Mouse (Mus musculus) gastrocnemius, postnatal 36 days (tissue): Measurements from ENCODE around the gene Gbp9. TPM values are rescaled to one million over a fixed set of nuclear protein-coding genes. Genes with fewer than 3 reads are reported as not detected.
"Not testable (repeated sequence)": the region's sequence is repeated elsewhere in the genome, so short reads cannot be mapped to it uniquely, and the experiment has no call there.

Experiments used
- DNase-seq, 2 experiments: peaks; one replicate each; pipeline ENCODE4 v3.0.0; 2022
- intact Hi-C: fragments of 180-260 bp; cut with DNase I; formaldehyde crosslinking; loops from one replicate; pipeline ENCODE4 v1.15.1; 2025
- total RNA-seq, 2 experiments: library from RNA; stranded (reverse); gene quantifications; 2 replicates each; pipeline ENCODE4 v1.2.3; 2021

Gbp9 gene
- total RNA-seq, 2 experiments from 2014 or later: 3.0 to 3.3 TPM

DNA sequence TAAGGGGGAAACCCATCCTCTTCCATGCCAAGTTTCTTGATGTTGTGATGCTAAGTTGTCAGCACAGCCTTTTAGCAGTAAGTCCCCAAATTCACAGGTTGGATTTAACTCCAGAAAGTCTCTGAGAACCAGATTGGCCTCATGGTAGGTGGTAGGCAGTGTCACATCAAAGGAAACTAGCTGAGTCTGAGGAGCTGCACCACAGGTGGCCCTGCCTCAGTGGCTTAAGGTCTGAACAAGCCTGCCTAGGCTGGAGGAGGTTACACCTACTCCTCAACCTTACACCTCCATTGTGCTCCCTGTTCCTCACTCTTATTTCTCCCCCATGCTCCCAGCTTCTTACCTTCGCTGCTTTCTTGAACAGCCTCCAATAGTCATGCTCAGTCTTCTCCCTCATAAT is 76.0 kb downstream of the Gbp9 start:
- no peak for DNase-seq
- intact Hi-C loops: no loop called here

DNA sequence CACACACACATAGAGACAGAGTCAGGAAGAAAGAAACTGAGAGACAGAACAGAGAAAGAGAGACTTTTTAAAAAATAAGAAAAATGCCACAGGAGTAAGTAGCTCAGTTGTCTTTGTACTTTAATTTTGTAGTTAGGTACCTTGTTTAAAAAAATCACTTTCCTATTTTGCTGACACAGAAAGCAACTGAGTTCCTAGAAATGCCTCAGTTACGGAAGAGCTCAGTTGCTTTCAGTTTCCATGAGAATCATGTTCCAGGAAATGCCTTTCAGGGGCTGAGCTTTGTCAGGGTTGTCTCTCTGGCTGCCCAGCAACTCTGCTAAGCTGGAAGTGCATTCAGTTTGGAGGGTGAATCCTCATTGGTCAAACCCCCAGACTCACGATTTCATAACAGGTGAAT is 76.9 kb downstream of the Gbp9 start:
- intact Hi-C loops, DNase-seq: not testable (repeated sequence)

DNA sequence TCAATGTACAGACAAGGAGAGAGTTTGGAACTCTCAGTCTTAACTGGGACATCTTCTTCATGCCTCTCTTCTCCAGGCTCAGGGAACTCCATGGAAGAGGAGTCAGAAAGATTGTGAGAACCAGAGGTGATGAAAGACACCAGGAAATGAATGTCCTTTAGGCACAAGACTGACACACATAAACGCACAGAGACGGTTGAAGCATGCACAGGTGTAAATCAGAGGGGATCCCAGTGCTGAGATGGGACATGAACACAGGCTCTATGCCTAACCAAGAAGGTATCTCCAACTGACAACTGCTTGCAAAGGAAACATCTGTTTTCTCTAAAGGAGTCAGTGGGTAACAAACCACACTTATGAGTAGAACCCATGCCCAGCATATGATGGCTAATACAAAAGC is 79.1 kb downstream of the Gbp9 start:
- intact Hi-C loops: no loop called here
- no peak for DNase-seq

DNA sequence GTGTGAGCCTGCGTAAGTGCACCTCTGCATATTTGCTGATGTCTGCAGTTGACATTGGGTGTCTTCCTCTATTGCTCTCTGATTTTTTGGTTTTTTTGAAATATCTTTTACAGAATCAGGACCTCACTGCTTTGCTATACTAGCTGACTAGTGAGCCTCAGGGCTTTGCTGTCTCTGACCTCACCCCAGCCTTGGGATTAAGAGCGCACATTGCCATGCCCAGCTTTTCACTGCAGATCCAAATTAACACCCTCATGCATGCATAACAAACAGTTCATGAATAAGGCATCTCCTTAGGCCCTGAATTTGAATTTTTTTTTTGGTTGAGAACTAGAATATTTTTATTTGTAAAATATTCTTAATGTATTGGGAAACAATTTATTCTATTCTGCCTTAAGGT is 84.1 kb downstream of the Gbp9 start:
- DNase-seq: no peak
- intact Hi-C loops: no loop called here

DNA sequence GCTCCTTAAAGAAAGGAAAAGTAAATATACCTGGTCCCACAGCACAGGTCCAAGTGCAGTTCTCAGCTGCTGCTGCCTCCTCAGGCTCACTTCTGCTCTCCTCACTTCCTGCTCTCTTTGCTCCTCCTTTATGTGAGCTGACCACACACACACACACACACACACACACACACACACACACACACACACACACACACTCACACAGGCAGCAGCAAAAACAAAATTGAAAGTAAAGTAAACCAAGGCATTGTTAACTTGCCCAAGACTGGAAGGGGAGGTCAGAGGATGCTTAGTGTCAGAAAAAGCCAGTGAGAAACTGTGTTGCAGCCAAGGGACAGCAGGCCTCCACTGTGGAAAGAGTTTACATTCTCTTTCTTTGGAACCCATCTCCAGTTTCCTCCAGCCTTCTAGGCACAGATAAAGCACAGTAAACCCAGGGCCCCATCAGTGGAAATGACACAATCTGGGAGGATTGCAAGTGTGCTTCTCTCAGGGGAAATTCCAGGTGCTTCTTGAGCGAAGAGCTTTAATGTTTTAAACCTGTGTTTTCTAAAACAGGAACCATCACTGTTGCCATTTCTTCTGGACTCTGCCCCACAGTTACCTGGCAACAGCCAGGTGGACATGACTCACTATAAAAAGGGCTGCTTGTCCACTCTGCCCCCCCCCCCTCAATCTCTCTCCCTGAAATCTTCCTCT is 85.7 kb downstream of the Gbp9 start:
- intact Hi-C loops, DNase-seq: not testable (repeated sequence)

DNA sequence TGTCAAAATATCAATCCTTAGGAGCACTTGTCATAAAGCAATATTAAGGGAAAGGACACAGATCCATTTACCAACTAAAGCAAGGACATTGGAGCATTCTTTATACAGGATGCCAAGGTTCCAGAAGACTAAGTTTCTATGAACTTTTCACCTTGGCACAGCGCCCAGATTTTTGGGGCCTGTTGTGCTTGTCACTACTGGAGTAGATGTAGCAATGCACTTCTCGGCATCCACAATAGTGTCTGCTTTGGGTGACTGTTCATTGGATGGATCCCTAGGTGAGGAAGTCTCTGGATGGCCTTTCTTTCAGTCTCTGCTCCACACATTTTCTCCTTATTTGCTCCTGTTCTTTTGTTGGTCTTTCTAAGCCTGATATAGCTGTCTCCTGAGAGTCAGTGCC is 107.0 kb downstream of the Gbp9 start:
- intact Hi-C loops: no loop called here
- no peak for DNase-seq

Other genes with a start within 250 kb of the Gbp9 start
- gene Abcg3, start 156.8 kb downstream of the Gbp9 start, total RNA-seq: under 1 TPM; 0.07 to 0.36 TPM
- under 1 TPM in 1 of 2 experiments, not detected in 1; 0.33 TPM for gene Gbp8, start within 50 bp of the Gbp9 start, total RNA-seq
- gene Gbp4, start within 50 bp of the Gbp9 start, total RNA-seq: 1 to 10 TPM; 2.3 to 3.2 TPM
- 1 to 10 TPM in 1 of 2 experiments, under 1 TPM in 1; 0.97 to 1.2 TPM for gene Gbp10, start 100.0 kb upstream of the Gbp9 start, total RNA-seq
- gene Gm43302, start 154.2 kb upstream of the Gbp9 start, total RNA-seq: under 1 TPM in 1 of 2 experiments, not detected in 1; 0.89 TPM
- gene Gbp6, start 154.2 kb upstream of the Gbp9 start, total RNA-seq: 1 to 10 TPM; 1.4 to 2.5 TPM